Mouse (Mus musculus) heart, adult 2 months (tissue): ENCODE data around the gene Gch1.

Source experiments
- CTCF ChIP-seq: fragments of 200-600 bp; IDR thresholded peaks from 2 replicates; pipeline ENCODE4 v1.8.1; 2022; ENCODE audit warnings: antibody characterized with exemption, mild to moderate bottlenecking, moderate library complexity
- EP300 ChIP-seq: fragments of 200-500 bp; IDR thresholded peaks from 2 replicates; pipeline ENCODE4 v1.6.1; 2011; ENCODE audit warnings: low read depth, low read length, control low read depth; ENCODE audit not compliant: insufficient read depth
- POLR2A ChIP-seq: fragments of 200-500 bp; IDR thresholded peaks from 2 replicates; pipeline ENCODE4 v1.6.1; 2011; ENCODE audit warnings: mild to moderate bottlenecking, low read depth, low read length, control low read depth; ENCODE audit not compliant: insufficient read depth

DNA sequence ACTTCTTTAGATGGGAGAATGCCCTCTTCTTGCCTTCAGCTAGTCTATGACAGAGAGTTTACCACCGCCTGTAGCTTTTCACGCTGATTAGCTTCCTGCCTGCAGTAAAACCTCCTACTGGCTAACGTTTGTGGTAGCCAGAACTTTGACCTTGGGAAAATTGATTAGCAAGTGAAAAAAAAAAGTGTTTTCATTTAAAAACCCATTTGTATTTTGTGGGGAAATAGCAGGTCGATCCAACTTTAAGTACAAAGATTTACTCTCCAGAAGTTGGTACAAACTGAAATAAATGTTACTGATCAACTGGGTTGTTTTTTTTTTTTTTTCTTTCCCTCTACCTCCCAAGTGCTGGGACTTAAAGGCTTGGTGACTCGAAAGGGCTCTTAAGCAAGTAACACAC lies 2.6 kb upstream of the Gch1 start:
- TF ChIP-seq CTCF (no peak), POLR2A (no peak), EP300 (no peak)
